Mouse (Mus musculus): ENCODE results near the gene Shld1. TPM values are rescaled to one million over a fixed set of nuclear protein-coding genes. Genes with fewer than 3 reads are reported as not detected.

Gene Shld1
- polyA plus RNA-seq (2012; rRNA removed) = 6.3 and 6.7 TPM in 2 replicates

DNA sequence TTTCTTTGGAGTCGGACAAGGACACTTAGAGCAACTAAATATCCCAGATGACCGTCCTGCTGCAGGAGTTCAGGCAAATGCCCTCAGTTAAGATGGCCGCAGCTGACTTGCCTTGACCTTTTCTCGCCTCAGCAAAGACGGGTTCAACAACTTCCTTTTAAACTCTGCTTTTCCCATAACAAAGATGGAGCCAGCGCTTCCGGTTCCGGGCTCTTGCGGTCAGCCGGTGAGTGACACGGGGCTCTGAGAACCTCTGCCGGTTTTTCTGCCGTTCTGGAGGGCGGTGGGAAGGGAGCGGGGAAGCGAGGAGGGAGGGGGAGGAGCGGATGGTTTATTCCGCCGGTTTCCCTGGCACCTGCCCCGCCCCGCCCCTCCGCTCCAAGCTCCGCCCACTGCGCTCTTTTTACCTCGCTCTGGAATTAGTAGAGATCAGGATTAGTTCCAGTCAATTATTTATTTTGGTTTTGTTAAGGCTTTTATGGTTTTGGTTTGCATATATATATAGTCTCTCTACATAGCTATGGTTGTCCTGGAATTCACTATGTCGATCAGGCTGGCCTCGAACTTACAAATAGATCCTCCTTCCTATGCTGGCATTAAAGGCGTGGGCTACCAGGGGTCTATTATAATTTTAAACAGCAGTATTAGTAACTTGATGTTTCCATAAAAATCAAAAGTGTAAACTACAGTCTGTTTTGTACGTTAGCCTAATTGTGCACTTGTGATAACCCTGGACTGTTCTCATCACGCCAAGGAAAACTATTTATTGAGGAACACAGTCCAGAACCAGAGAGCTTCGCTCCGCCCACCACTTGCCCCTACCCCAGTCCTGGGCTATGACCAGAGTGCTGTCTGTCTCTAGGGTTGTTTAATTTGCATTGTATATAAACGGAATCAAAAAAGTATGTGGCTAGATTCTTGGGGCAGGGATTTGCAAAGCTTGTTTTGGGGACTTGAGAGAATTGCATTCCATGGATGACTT is at the start of gene Shld1:
Gene Shld1 (plus strand): TSS at position 176 of the 982 bp plus-strand sequence.

DNA sequence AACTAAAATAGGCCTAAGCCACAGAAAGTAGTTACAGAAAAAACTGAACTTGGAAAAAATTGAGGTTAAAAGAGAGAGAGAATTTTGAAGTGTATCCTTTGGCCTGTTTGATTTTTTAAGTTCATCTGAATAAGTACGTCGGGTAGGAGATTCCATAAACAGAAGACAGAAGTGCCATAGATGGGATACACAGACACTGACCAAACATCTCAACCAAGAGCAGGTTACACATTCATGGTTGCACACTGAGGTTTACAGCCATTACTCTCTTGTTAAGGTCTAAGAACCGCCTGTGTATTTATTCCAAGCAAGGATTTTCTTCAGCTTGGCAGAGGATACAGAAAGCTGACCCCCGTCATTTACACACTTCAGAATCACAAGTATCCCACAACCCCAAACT is 94.2 kb downstream of the Shld1 start, which contains the start of gene Chgb:
Gene Chgb (plus strand): TSS at position 301 of the 400 bp plus-strand sequence.

Other genes starting within 250 kb of the Shld1 start
- gene Gpcpd1, start 99.2 kb upstream of the Shld1 start, polyA plus RNA-seq (2012; rRNA removed) = 21.6 and 21.9 TPM in 2 replicates
- gene Chgb, start 94.3 kb downstream of the Shld1 start, polyA plus RNA-seq (2012; rRNA removed) = 0.03 and 0.10 TPM in 2 replicates
- gene Trmt6, start 129.1 kb downstream of the Shld1 start, polyA plus RNA-seq (2012; rRNA removed) = 5.5 and 6.3 TPM in 2 replicates
- 2.0 and 2.1 TPM in 2 replicates for gene Mcm8, start 129.2 kb downstream of the Shld1 start, polyA plus RNA-seq (2012; rRNA removed)
- 19.3 and 25.3 TPM in 2 replicates for gene Crls1, start 159.7 kb downstream of the Shld1 start, polyA plus RNA-seq (2012; rRNA removed)
- gene Lrrn4, start 194.0 kb downstream of the Shld1 start, polyA plus RNA-seq (2012; rRNA removed) = 0.94 and 0.95 TPM in 2 replicates